Mouse (Mus musculus): ENCODE data around the gene Hpn. TPM values are rescaled to one million over a fixed set of nuclear protein-coding genes. Genes with fewer than 3 reads are reported as not detected.
A peak's percentile ranks its signal among the peaks of the same experiment; 100 is the strongest.

Hpn gene
- polyA plus RNA-seq, 1 experiment from 2014 or later: 4.9 TPM

- no peak for ATAC-seq (ENCODE audit: low read depth)
- Histone ChIP-seq H3K27ac (replicated peaks; ENCODE audit: low read depth, low read length) (no peak overlapping the region), H3K4me2 (ENCODE audit: low read depth, low read length) (no peak overlapping the region), H3K27me3 (replicated peaks; ENCODE audit: control insufficient read depth, insufficient read depth, low read length) (no peaks in the 10 kb centered on the region), H3K4me1 (ENCODE audit: control insufficient read depth, insufficient read depth, low read length) (no peaks in the 10 kb centered on the region), H3K4me3 (ENCODE audit: low read depth, low read length) (no peak overlapping the region), H3K9ac (ENCODE audit: low read depth, low read length) (no peak overlapping the region), H3K9me3 (ENCODE audit: control insufficient read depth, low read length) (no peaks in the 10 kb centered on the region), H3K36me3 (ENCODE audit: control insufficient read depth, insufficient read depth, low read length) (no peaks in the 10 kb centered on the region)
- DNase-seq (ENCODE audit: low spot score): no peak
- WGBS: 79% methylated on average over 5 of the region's 5 CpGs
Observed at GRCm38 (mm10) chr7:31109796-31110195, 5.3 kb downstream of the Hpn start.

- DNase-seq (ENCODE audit: low spot score): no peak
- Histone ChIP-seq H3K9ac (ENCODE audit: low read depth, low read length) (no peak overlapping the region), H3K27me3 (replicated peaks; ENCODE audit: control insufficient read depth, insufficient read depth, low read length) (no peaks in the 10 kb centered on the region), H3K36me3 (ENCODE audit: control insufficient read depth, insufficient read depth, low read length) (no peaks in the 10 kb centered on the region), H3K27ac (replicated peaks; ENCODE audit: low read depth, low read length) (no peak overlapping the region), H3K4me1 (ENCODE audit: control insufficient read depth, insufficient read depth, low read length) (no peaks in the 10 kb centered on the region), H3K9me3 (ENCODE audit: control insufficient read depth, low read length) (no peaks in the 10 kb centered on the region), H3K4me3 (ENCODE audit: low read depth, low read length) (no peak overlapping the region), H3K4me2 (ENCODE audit: low read depth, low read length) (no peak overlapping the region)
- 0 out of 2 replicates have a peak, but pooled peaks have one; percentile 19 for ATAC-seq (ENCODE audit: low read depth)
- 50% methylated on average over 5 of the region's 7 CpGs for WGBS
Observed at GRCm38 (mm10) chr7:31109091-31109490, 6.0 kb downstream of the Hpn start.

GRCm38 (mm10) chr7:31107781-31108180 lies 7.3 kb downstream of the Hpn start:
- H3K4me1 ChIP-seq (ENCODE audit: control insufficient read depth, insufficient read depth, low read length): no peaks in the 10 kb centered on the region
- H3K27ac ChIP-seq (replicated peaks; ENCODE audit: low read depth, low read length): no peak overlapping the region
- no peaks in the 10 kb centered on the region for H3K9me3 ChIP-seq (ENCODE audit: control insufficient read depth, low read length)
- no peak overlapping the region for H3K4me2 ChIP-seq (ENCODE audit: low read depth, low read length)
- 86% methylated on average over 11 of the region's 11 CpGs for WGBS
- DNase-seq (ENCODE audit: low spot score) (no peak), ATAC-seq (ENCODE audit: low read depth) (no peak)
- no peak overlapping the region for H3K9ac ChIP-seq (ENCODE audit: low read depth, low read length)
- no peak overlapping the region for H3K4me3 ChIP-seq (ENCODE audit: low read depth, low read length)
- no peaks in the 10 kb centered on the region for H3K27me3 ChIP-seq (replicated peaks; ENCODE audit: control insufficient read depth, insufficient read depth, low read length)
- H3K36me3 ChIP-seq (ENCODE audit: control insufficient read depth, insufficient read depth, low read length): no peaks in the 10 kb centered on the region

- H3K9me3 ChIP-seq (ENCODE audit: control insufficient read depth, low read length): no peaks in the 10 kb centered on the region
- no peak overlapping the region for H3K27ac ChIP-seq (replicated peaks; ENCODE audit: low read depth, low read length)
- WGBS: 39% methylated on average over 3 of the region's 3 CpGs
Observed at GRCm38 (mm10) chr7:31106166-31106565, 8.9 kb downstream of the Hpn start.

GRCm38 (mm10) chr7:31105061-31105768 lies 9.9 kb downstream of the Hpn start:
- Histone ChIP-seq H3K4me1 (ENCODE audit: control insufficient read depth, insufficient read depth, low read length) (no peaks in the 10 kb centered on the region), H3K9ac (ENCODE audit: low read depth, low read length) (no peak overlapping the region), H3K4me3 (ENCODE audit: low read depth, low read length) (no peak overlapping the region), H3K4me2 (ENCODE audit: low read depth, low read length) (no peak overlapping the region), H3K27ac (replicated peaks; ENCODE audit: low read depth, low read length) (no peak overlapping the region), H3K36me3 (ENCODE audit: control insufficient read depth, insufficient read depth, low read length) (no peaks in the 10 kb centered on the region), H3K27me3 (replicated peaks; ENCODE audit: control insufficient read depth, insufficient read depth, low read length) (no peaks in the 10 kb centered on the region), H3K9me3 (ENCODE audit: control insufficient read depth, low read length) (no peaks in the 10 kb centered on the region)
- ATAC-seq (ENCODE audit: low read depth) (no peak), DNase-seq (ENCODE audit: low spot score) (no peak)
- WGBS: 57% methylated on average over 15 of the region's 15 CpGs

More at GRCm38 (mm10) chr7:31106166-31106565, 8.9 kb downstream of the Hpn start:
- Histone ChIP-seq H3K4me3 (ENCODE audit: low read depth, low read length) (no peak overlapping the region), H3K27me3 (replicated peaks; ENCODE audit: control insufficient read depth, insufficient read depth, low read length) (no peaks in the 10 kb centered on the region), H3K36me3 (ENCODE audit: control insufficient read depth, insufficient read depth, low read length) (no peaks in the 10 kb centered on the region), H3K9ac (ENCODE audit: low read depth, low read length) (no peak overlapping the region), H3K4me2 (ENCODE audit: low read depth, low read length) (no peak overlapping the region), H3K4me1 (ENCODE audit: control insufficient read depth, insufficient read depth, low read length) (no peaks in the 10 kb centered on the region)
- no peak for ATAC-seq (ENCODE audit: low read depth)
- DNase-seq (ENCODE audit: low spot score): no peak

GRCm38 (mm10) chr7:31100786-31101185 lies 14.3 kb downstream of the Hpn start:
- no peak for ATAC-seq (ENCODE audit: low read depth)
- WGBS: 79% methylated on average over 14 of the region's 14 CpGs
- Histone ChIP-seq H3K9ac (ENCODE audit: low read depth, low read length) (no peak overlapping the region), H3K27me3 (replicated peaks; ENCODE audit: control insufficient read depth, insufficient read depth, low read length) (no peaks in the 10 kb centered on the region), H3K9me3 (ENCODE audit: control insufficient read depth, low read length) (no peaks in the 10 kb centered on the region), H3K4me1 (ENCODE audit: control insufficient read depth, insufficient read depth, low read length) (no peaks in the 10 kb centered on the region), H3K4me3 (ENCODE audit: low read depth, low read length) (no peak overlapping the region), H3K27ac (replicated peaks; ENCODE audit: low read depth, low read length) (no peak overlapping the region), H3K36me3 (ENCODE audit: control insufficient read depth, insufficient read depth, low read length) (no peaks in the 10 kb centered on the region), H3K4me2 (ENCODE audit: low read depth, low read length) (no peak overlapping the region)
- no peak for DNase-seq (ENCODE audit: low spot score)

- H3K9me3 ChIP-seq (ENCODE audit: control insufficient read depth, low read length): no peaks in the 10 kb centered on the region
- no peak overlapping the region for H3K9ac ChIP-seq (ENCODE audit: low read depth, low read length)
- H3K27me3 ChIP-seq (replicated peaks; ENCODE audit: control insufficient read depth, insufficient read depth, low read length): no peaks in the 10 kb centered on the region
- no peak for DNase-seq (ENCODE audit: low spot score)
- no peak overlapping the region for H3K27ac ChIP-seq (replicated peaks; ENCODE audit: low read depth, low read length)
- WGBS: 83% methylated on average over 6 of the region's 6 CpGs
- ATAC-seq (ENCODE audit: low read depth): no peak
- H3K4me1 ChIP-seq (ENCODE audit: control insufficient read depth, insufficient read depth, low read length): no peaks in the 10 kb centered on the region
- no peak overlapping the region for H3K4me2 ChIP-seq (ENCODE audit: low read depth, low read length)
- no peaks in the 10 kb centered on the region for H3K36me3 ChIP-seq (ENCODE audit: control insufficient read depth, insufficient read depth, low read length)
- no peak overlapping the region for H3K4me3 ChIP-seq (ENCODE audit: low read depth, low read length)
Observed at GRCm38 (mm10) chr7:31099612-31099982, 15.5 kb downstream of the Hpn start.

- WGBS: 73% methylated on average over 22 of the region's 22 CpGs
- no peaks in the 10 kb centered on the region for H3K9me3 ChIP-seq (ENCODE audit: control insufficient read depth, low read length)
- no peak overlapping the region for H3K9ac ChIP-seq (ENCODE audit: low read depth, low read length)
- no peaks in the 10 kb centered on the region for H3K27me3 ChIP-seq (replicated peaks; ENCODE audit: control insufficient read depth, insufficient read depth, low read length)
- ATAC-seq (ENCODE audit: low read depth) (no peak), DNase-seq (ENCODE audit: low spot score) (no peak)
- H3K27ac ChIP-seq (replicated peaks; ENCODE audit: low read depth, low read length): no peak overlapping the region
- H3K4me3 ChIP-seq (ENCODE audit: low read depth, low read length): no peak overlapping the region
- no peaks in the 10 kb centered on the region for H3K4me1 ChIP-seq (ENCODE audit: control insufficient read depth, insufficient read depth, low read length)
- H3K36me3 ChIP-seq (ENCODE audit: control insufficient read depth, insufficient read depth, low read length): no peaks in the 10 kb centered on the region
- H3K4me2 ChIP-seq (ENCODE audit: low read depth, low read length): no peak overlapping the region
Observed at GRCm38 (mm10) chr7:31098697-31099611, 16.1 kb downstream of the Hpn start.

Measured in embryonic facial prominence, embryonic 14.5 days (tissue).